Mouse (Mus musculus) limb, embryonic 12.5 days (tissue): ENCODE measurements around the gene Herc6. TPM values are rescaled to one million over a fixed set of nuclear protein-coding genes. Genes with fewer than 3 reads are reported as not detected.

ENCODE experiments used
- ATAC-seq: fragments of 200-750 bp; cut with Nextera tagmentation; 2 replicates; pipeline ENCODE4 v1.8.0; 2017; ENCODE audit warnings: low read depth, moderate TSS enrichment; ENCODE audit not compliant: insufficient number of reproducible peaks, insufficient read depth, low FRiP score, low TSS enrichment
- H3K27ac ChIP-seq: fragments of 300-500 bp; sonication (generic); 2 replicates; pipeline ENCODE4 v1.5.1; 2016; ENCODE audit warnings: mild to moderate bottlenecking, moderate library complexity
- H3K27me3 ChIP-seq: fragments of 300-500 bp; sonication (generic); 2 replicates; pipeline ENCODE4 v1.6.1; 2016; ENCODE audit warnings: mild to moderate bottlenecking, moderate library complexity
- H3K36me3 ChIP-seq: fragments of 300-500 bp; sonication (generic); 2 replicates; pipeline ENCODE4 v1.6.1; 2016; ENCODE audit warnings: mild to moderate bottlenecking, moderate library complexity
- H3K4me1 ChIP-seq: fragments of 300-500 bp; sonication (generic); replicated peaks from 2 replicates; pipeline ENCODE4 v1.6.1; 2016
- H3K4me2 ChIP-seq: fragments of 300-500 bp; sonication (generic); 2 replicates; pipeline ENCODE4 v1.6.1; 2016; ENCODE audit warnings: mild to moderate bottlenecking, moderate library complexity
- H3K4me3 ChIP-seq: fragments of 300-500 bp; sonication (generic); replicated peaks from 2 replicates; pipeline ENCODE4 v1.5.1; 2016; ENCODE audit warnings: mild to moderate bottlenecking
- H3K9ac ChIP-seq: fragments of 300-500 bp; sonication (generic); replicated peaks from 2 replicates; pipeline ENCODE4 v1.6.1; 2016; ENCODE audit warnings: mild to moderate bottlenecking, moderate library complexity
- H3K9me3 ChIP-seq: fragments of 300-500 bp; sonication (generic); 2 replicates; pipeline ENCODE4 v1.6.1; 2016; ENCODE audit warnings: mild to moderate bottlenecking, moderate library complexity
- WGBS: fragments of 180-500 bp; shearing (Covaris S2); methylation state at CpG from one replicate; pipeline ENCODE4 v1.1.7; 2016; 5-methylcytosine and 5-hydroxymethylcytosine counted together
- polyA plus RNA-seq: library from polyadenylated mRNA; unstranded; fragments of >200 nt; fragmentation: Nextera tagmentation; extraction: Ambion mirVana; gene quantifications from 2 replicates; pipeline ENCODE4 v1.2.1, GENCODE M21; 2016

Gene Herc6
- polyA plus RNA-seq, 1 experiment from 2014 or later = 2.6 TPM

DNA sequence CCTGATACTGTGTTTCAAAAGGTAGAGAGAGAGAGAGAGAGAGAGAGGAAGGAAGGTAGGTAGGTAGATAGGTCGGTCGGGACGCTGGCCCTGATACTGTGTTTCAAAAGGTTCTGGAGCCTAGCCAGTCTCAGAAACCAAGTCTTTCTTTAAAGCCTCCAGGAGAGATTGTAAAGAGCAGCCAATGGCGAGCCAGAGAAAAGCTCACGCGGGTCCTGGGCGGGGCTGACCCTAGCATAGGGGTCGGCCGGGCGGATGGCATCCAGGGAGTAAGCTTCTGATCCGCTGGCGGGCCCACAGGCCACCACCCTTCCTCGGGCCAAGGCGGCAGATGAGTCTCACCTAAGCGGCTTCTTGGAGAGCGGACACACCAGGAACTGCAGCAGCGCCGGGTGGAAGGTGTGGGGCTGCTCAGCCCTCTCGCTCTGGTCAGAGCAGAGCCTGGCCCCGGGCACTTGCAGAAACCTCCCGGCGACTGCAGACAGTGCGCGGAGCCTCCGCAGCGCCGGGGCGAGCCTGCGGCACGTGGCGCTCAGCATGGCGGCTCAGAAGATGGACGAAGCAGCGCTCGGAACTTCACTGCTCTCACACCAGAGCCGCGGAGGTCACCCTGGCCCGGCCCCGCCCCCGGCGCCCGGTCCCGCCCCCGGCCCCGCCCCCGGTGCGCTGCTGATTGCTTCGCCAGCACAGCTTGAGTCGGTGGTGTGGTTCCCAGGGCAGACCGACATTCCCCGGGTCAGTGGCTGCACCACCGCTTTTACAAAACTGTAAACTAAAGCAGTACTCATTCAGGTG lies 110.9 kb downstream of the Herc6 start, which contains the start of gene Pyurf:
Gene Pyurf (minus strand): TSS at position 612 of the 795 bp plus-strand sequence.
- H3K27me3 ChIP-seq = no peaks in the 10 kb centered on the region
- peak within 1 kb of the TSS; percentile 63 for H3K4me2 ChIP-seq
- no peaks in the 10 kb centered on the region for H3K9me3 ChIP-seq
- no peaks in the 10 kb centered on the region for H3K4me1 ChIP-seq
- H3K27ac ChIP-seq = peak within 1 kb of the TSS; percentile 95
- ATAC-seq = peak; percentile 97
- peak within 1 kb of the TSS; percentile 77 for H3K9ac ChIP-seq
- H3K36me3 ChIP-seq = peaks cover 26% of the 10 kb centered on the region
- H3K4me3 ChIP-seq = peak within 1 kb of the TSS; percentile 73
- under 1% methylated on average over 52 of the region's 52 CpGs for WGBS

DNA sequence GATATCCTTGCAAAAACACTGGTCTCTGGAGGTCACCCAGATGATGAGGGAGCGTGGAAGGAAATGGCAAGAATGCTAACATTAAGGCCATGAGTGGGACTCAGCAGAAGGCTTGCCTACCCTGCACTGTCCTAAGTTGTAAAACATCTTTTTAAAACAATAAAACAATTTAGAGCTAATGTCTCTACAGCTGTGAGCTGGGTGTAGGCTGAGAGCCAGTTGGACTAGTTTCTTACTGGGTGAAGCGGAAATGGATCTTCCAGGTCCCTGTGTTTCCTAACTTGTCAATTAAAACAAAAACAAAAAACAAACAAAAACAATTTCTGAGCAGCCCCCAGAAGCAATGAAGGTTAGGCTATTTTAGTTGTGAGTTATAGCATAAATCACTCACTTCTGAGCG lies 112.3 kb downstream of the Herc6 start:
- Histone ChIP-seq H3K4me1 (no peaks in the 10 kb centered on the region), H3K9me3 (no peaks in the 10 kb centered on the region), H3K4me2 (no peak overlapping the region), H3K4me3 (no peak overlapping the region), H3K36me3 (peaks cover 13% of the 10 kb centered on the region), H3K27me3 (no peaks in the 10 kb centered on the region), H3K9ac (no peak overlapping the region), H3K27ac (no peak overlapping the region)
- no peak for ATAC-seq
- WGBS = 87% methylated on average over 3 of the region's 3 CpGs

DNA sequence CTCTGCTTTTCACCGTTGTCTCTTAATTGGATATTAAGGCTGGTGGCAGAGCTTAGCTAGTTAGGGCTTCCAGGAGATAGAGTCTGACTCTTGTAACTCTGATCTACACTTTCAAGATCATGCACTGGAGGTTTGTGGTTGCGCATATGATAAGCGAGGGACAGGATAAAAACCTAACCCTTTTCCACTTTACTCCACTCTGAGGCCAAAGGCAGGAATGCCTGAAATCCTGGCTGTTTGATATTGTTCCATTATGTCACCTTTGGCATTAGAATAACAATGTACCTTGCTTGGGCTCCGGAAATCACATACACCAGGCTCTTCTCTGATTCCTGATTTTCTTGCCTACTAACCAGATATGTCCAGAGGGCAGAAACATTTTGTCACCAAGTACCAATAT lies 120.9 kb downstream of the Herc6 start:
- no peaks in the 10 kb centered on the region for H3K27me3 ChIP-seq
- no peak overlapping the region for H3K27ac ChIP-seq
- H3K36me3 ChIP-seq = no peaks in the 10 kb centered on the region
- peak overlapping the region; percentile 80 for H3K4me2 ChIP-seq
- H3K9ac ChIP-seq = no peak overlapping the region
- 66% methylated on average over 4 of the region's 4 CpGs for WGBS
- peaks cover 6% of the 10 kb centered on the region; the same call in 1 of the 2 replicates for H3K4me1 ChIP-seq
- H3K9me3 ChIP-seq = no peaks in the 10 kb centered on the region
- no peak for ATAC-seq
- H3K4me3 ChIP-seq = peak overlapping the region; percentile 66; the same call in 1 of the 2 replicates

DNA sequence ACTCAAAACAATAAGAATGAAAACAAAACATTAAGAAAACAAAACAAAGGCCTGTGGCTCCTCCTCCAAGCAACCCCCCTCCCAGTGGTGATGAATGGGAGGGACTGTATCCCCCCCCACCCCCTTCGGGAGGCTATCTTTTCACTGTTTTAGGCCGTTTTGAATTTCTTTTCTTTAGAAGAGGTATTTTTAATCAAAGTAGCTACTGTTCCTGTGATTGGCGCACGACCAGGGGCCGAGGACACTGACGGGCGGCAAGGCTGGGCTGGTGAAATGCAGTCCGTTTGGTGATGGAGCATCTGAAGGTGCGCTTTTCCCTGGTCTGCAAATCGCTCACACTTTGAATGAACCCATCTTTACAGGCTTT lies 121.6 kb downstream of the Herc6 start, which contains the start of gene Lancl2:
Gene Lancl2 (plus strand): TSS at position 165 of the 367 bp plus-strand sequence.
- 0% methylated on average over 10 of the region's 10 CpGs for WGBS
- Histone ChIP-seq H3K4me1 (peaks cover 6% of the 10 kb centered on the region; the same call in 1 of the 2 replicates), H3K9ac (peak within 1 kb of the TSS; percentile 87), H3K27me3 (no peaks in the 10 kb centered on the region), H3K36me3 (no peaks in the 10 kb centered on the region), H3K4me2 (peak within 1 kb of the TSS; percentile 80), H3K4me3 (peak within 1 kb of the TSS; percentile 66), H3K9me3 (no peaks in the 10 kb centered on the region), H3K27ac (peak within 1 kb of the TSS; percentile 99)
- ATAC-seq = peak; percentile 37

DNA sequence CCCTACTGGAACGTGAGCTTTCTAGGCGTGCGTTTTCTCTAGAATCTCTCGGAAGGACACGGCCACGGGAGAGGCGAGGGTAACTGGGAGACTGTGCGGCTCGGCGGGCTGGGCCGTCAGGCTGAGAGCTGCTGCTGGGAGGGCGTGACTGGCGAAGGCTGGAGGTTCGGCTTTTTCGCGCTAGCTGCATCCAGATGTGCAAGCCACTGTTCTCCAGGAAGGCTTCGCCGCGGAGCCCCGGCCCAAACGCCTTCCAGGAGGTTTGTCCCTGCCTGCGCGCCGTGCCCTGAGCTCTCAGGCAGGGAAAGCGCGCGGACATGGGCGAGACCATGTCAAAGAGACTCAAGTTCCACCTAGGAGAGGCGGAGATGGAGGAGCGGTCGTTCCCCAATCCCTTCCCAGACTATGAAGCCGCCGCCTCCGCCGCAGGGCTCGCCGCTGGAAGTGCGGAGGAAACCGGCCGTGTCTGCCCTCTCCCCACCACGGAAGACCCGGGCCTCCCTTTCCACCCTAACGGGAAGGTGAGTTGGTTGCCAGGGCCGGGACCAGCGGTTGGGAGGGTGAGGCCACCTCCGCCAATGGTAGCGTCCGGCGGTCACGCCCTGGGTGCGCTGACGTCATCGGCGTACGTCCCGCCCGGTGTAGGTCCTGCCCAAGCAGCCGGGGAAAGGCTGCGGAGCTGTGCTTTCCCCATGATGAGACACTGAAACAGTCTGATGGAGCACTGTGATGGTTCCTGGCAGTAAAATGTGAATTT lies 122.1 kb downstream of the Herc6 start:
- peak overlapping the region; percentile 87 for H3K9ac ChIP-seq
- H3K4me1 ChIP-seq = peaks cover 6% of the 10 kb centered on the region; the same call in 1 of the 2 replicates
- no peaks in the 10 kb centered on the region for H3K9me3 ChIP-seq
- H3K4me3 ChIP-seq = peak overlapping the region; percentile 66
- H3K4me2 ChIP-seq = peak overlapping the region; percentile 80
- H3K27me3 ChIP-seq = no peaks in the 10 kb centered on the region
- peak; percentile 100 for ATAC-seq
- peak overlapping the region; percentile 99 for H3K27ac ChIP-seq
- H3K36me3 ChIP-seq = no peaks in the 10 kb centered on the region
- under 1% methylated on average over 59 of the region's 59 CpGs for WGBS

DNA sequence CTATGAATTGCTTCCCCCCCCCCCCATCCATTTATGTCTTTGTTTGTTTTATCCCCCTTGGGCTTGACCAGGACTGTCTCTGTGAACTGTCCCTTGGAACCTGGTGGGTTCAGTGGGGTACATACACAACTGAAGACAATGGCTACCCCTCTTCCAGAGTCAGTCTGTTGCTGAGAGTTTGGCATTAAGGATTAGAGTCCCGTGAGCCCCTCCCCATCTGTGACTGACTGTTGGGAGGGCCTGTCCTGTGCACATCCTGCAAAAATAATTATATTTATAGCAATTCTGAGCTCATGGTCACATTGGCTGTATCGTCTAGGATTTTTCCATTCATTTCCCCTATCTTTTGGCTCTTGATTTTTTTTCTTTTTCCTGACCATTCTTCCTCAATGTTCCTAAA lies 122.9 kb downstream of the Herc6 start:
- WGBS = 42% methylated on average over 2 of the region's 2 CpGs
- H3K4me2 ChIP-seq = peak overlapping the region; percentile 80
- H3K4me3 ChIP-seq = peak overlapping the region; percentile 66
- ATAC-seq = peak; percentile 6; the same call in 1 of the 2 replicates
- no peaks in the 10 kb centered on the region for H3K36me3 ChIP-seq
- H3K4me1 ChIP-seq = peaks cover 6% of the 10 kb centered on the region; the same call in 1 of the 2 replicates
- H3K9me3 ChIP-seq = no peaks in the 10 kb centered on the region
- H3K27me3 ChIP-seq = no peaks in the 10 kb centered on the region
- H3K9ac ChIP-seq = peak overlapping the region; percentile 87
- no peak overlapping the region for H3K27ac ChIP-seq

DNA sequence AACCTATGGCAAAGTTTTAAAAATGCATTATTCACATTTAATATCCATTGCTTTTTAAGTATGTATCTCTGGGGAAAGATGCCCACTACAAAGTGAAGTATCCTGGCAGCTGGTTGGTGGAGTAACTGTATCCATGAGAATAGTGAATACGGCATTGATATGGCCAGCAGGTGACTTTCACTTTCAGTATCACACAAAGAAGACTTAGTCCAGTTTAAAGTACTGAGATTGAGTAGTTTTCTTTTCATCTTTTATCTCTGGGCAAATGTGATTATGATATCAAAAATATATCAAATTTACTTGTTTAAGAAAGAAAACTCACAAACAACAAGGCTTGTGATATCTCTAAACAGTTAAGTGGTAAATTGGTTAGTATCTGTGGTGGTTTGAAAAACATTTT lies 125.9 kb downstream of the Herc6 start:
- Histone ChIP-seq H3K36me3 (no peaks in the 10 kb centered on the region), H3K9me3 (no peaks in the 10 kb centered on the region), H3K27me3 (no peaks in the 10 kb centered on the region), H3K4me3 (no peak overlapping the region), H3K4me1 (peaks cover 6% of the 10 kb centered on the region; the same call in 1 of the 2 replicates), H3K27ac (no peak overlapping the region), H3K9ac (no peak overlapping the region), H3K4me2 (no peak overlapping the region)
- no peak for ATAC-seq
- WGBS = 87% methylated on average over 1 of the region's 1 CpGs

DNA sequence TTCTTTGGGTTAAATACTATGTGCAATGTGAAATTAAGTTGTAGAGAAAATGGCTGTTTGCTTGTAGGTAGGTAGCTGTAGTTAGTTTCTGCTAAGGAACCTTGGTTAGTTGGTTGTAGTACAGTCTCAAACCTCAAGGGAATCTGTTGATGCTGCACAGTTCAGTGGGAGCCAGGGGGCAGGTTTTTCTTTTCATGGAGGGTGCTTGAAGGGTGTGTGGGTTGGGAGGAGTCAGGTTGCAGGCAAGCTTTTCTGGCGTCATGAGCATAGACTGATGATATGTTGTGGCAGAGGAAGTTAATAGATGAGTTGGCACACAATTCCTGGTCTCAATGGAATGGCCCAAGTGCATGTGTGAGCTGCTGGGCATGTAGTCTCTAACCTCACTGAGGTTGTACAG lies 130.9 kb downstream of the Herc6 start:
- 21% methylated on average over 1 of the region's 1 CpGs for WGBS
- no peaks in the 10 kb centered on the region for H3K9me3 ChIP-seq
- no peaks in the 10 kb centered on the region for H3K27me3 ChIP-seq
- 0 out of 2 replicates have a peak, but pooled peaks cover 5% of the 10 kb centered on the region for H3K36me3 ChIP-seq
- H3K9ac ChIP-seq = no peak overlapping the region
- no peak overlapping the region for H3K4me2 ChIP-seq
- ATAC-seq = no peak
- no peak overlapping the region for H3K4me3 ChIP-seq
- H3K27ac ChIP-seq = no peak overlapping the region
- no peaks in the 10 kb centered on the region for H3K4me1 ChIP-seq

Other genes with a start within 250 kb of the Herc6 start
- gene Vmn1r17, start 217.3 kb upstream of the Herc6 start, polyA plus RNA-seq = not detected in 2 replicates
- gene Vmn1r18, start 185.2 kb upstream of the Herc6 start, polyA plus RNA-seq = not detected in 2 replicates
- not detected in 2 replicates for gene Vmn1r19, start 177.2 kb upstream of the Herc6 start, polyA plus RNA-seq
- not detected in 2 replicates for gene Vmn1r20, start 152.1 kb upstream of the Herc6 start, polyA plus RNA-seq
- gene Ppm1k, start 45.5 kb upstream of the Herc6 start, polyA plus RNA-seq = 5.2 and 6.3 TPM in 2 replicates
- gene Pyurf, start 111.1 kb downstream of the Herc6 start, polyA plus RNA-seq = 17.5 and 17.9 TPM in 2 replicates
- 37.3 and 37.4 TPM in 2 replicates for gene Lancl2, start 121.5 kb downstream of the Herc6 start, polyA plus RNA-seq
- gene Vopp1, start 244.2 kb downstream of the Herc6 start, polyA plus RNA-seq = 59.8 and 63.7 TPM in 2 replicates